Mouse (Mus musculus) A20 (cell line): ENCODE measurements around the gene Capn11.

Experiments
- DNase-seq: peaks from one replicate; pipeline ENCODE4 v3.0.0-alpha.2; 2011; ENCODE audit warnings: low read depth, low spot score

The Capn11 gene

DNA sequence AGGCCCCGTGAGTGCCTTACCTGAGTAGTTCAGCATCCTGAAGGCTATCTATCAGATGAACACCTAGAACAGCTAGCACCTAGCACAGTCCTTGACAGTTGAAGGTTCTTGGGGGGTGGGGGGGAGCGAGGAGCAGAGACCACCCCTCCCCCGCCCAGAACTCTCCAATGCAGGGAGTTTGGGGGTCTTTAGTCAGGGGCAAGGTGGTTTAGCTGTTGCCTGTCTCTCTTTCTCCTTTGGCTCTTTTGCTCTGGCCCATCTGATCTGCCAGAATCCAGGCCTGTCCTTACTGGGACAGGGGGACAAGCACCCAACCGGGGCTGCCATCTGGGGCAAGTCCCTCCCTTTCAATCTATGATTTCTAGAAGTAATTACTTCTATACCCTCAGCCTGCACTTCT, at the start of gene Capn11:
TSS of gene Capn11 (minus strand) at position 101 of the 400 bp plus-strand sequence.
- DNase-seq, result no peak

GRCm38 (mm10) chr17:45708179-45708578, 49.1 kb upstream of the Capn11 start:
- DNase-seq, result no peak

- DNase-seq, result no peak
Observed at GRCm38 (mm10) chr17:45707376-45707775, 48.3 kb upstream of the Capn11 start.

GRCm38 (mm10) chr17:45706796-45707195, 47.7 kb upstream of the Capn11 start:
- no peak for DNase-seq

DNA sequence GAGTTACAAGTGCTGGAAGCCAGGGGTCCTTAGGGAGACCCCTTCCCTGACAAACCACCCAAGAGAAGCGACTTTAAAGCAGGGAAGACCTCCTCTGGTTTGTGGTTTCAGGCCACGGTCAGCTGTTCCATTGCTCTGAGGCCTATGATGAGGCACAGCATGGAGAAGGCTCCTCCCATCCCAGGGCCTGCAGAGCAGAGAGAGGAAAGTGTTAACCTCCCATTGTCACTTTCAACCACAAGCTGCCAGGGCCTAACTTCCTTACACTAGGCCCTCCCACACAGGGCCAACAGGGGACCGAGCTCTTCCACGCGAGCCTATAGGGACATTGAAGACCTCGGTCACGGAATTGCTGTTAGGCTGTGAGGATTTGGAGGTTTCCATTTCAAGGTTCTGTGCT, 44.1 kb upstream of the Capn11 start:
- DNase-seq, result no peak

- no peak for DNase-seq
Observed at GRCm38 (mm10) chr17:45702254-45702653, 43.1 kb upstream of the Capn11 start.

- DNase-seq, result no peak
Observed at GRCm38 (mm10) chr17:45701236-45701591, 42.1 kb upstream of the Capn11 start.

GRCm38 (mm10) chr17:45700496-45701235, 41.5 kb upstream of the Capn11 start:
- no peak for DNase-seq

DNA sequence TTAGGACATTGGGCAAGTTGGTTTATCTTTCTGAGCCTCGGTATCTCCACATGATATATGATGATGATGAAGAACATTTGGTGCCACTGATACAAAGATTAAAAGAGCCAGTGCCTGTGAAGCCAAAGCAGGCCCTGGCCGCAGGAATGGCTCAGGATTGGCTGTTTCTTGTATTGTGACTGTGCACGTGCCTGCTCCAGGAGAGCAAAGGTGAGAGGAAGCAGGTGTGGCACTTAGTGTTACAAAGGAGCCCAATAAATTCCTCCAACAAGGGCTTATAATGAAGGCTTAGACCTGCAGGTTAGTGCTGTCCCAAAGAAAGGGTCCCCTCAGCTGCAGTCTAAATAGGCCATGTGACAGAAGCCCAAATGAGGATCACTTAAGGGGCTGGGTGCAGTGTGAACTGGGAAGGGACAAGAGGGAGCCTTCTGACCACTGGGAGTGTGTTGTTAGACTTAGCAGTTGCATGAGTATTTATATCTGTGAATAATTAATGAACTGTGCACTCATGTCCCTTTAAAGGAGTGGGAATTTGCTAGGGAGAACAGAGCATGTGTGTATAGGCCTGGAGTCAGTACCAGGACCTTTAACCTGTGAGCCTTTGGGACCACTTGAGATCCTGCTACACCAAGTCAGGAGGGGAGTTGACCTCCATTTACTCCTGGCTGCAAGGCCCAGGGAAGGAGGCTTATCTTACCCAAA, 40.1 kb upstream of the Capn11 start:
- no peak for DNase-seq

- no peak for DNase-seq
Observed at GRCm38 (mm10) chr17:45698368-45698767, 39.2 kb upstream of the Capn11 start.

DNA sequence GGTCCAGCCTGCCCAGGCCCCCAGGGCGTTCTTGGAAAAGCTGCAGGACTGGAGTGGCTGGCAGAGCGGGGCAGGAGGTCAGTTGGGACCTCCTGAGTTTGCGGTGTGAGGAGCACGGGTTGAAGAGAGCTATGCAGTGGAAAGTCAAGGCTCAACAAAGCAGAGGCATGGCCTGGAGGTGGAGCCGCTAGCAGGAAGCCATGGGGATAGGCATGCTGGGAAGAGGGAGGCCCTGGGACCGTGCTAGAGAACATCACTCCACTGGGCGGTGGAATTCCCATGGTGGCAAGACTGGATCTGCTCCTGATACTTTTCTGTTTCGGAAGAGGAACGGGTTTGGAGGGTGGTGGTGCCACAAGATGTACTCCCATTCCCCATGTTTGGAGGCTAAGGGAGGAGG, 37.9 kb upstream of the Capn11 start:
- no peak for DNase-seq

DNA sequence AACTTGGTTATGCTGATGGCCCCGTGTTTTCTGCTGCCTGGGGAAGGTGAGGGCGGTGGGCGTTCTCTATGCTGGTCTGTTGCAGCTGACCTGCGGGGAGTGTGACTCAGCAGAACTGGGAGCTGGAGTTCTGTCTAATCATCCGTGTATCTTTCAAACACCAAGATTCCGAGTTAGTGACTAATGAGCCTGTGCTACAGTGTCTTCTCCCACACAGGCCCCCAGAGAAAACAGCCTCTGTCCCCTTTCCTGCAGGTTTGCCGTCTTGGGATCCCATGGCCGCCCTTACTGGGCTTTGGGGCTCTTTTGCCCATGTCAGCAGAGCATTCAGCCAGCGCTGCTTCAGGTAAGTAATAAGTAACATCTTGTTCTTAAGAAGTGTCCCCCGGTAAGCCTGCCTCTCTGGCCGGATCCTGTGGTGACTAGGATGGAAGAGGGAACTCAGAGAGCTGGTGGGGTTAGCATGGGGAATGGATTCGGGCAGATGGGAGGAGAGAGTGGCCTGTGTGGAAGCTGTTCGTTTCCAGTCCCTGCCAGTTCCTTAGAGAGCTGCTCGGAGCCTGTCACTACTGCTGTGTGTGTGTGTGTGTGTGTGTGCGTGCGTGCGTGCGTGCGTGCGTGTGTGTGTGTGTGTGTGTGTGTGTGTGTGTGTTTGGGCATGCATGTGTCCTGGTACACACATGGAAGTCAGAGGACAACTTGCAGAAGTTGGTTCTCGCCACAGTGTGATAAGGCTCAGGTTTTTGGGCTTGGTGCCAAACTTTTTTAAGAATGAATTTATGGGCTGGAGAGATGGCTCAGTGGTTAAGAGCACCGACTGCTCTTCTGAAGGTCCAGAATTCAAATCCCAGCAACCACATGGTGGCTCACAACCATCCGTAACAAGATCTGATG, 36.3 kb upstream of the Capn11 start:
- DNase-seq, result no peak

DNA sequence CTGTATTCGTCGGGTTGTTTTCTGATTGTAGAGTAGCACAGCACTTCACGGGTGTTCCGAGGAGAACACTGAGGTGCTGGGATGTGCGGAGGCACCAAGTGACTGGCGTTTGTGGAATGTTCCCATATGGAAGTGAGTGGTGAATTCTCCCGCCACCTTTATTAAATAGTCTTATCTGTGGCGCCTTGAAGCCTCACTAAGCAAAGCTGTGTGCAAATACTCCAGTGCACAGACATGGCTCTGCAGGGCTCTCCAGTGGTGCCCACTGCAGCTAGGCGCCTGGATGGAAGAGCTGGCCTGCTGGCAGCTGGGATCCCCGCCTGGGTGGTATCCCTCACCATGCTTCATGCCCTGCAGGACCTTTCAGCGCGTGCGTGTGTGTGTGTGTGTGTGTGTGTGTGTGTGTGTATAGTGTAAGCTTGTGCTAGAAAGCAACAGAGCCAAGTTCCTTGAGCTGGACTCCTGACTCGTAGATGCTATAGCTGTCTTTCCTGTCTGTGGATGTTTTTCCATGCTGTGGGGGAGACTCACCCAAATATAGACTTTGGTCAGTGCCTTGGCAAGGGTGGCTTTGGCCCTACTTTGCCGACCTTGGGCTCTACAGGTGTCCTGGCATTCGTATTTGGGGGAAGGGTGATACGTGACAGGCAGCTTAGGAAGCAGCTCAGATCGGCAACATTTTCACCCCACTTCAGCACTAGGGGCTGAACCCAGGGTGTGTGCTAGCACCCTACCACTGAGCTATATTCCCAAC, 34.9 kb upstream of the Capn11 start:
- no peak for DNase-seq

DNA sequence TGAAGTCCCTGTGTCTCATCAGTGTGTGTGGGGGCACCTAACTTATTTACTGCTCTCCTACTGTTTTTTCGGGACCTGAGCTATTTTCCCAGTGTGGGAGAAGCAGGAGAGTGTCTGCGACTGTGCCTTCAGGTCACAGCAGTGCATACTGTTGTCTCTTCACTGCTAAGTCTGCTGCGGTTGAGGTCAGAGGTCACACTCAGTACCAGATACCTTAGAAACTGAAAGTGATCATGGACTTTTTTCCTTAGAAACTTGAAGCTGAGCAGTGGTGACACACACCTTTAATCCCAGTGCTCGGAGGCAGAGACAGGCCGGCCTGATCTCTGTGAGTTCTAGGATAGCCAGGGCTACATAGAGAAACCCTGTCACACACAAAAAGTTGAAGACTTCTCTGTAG, 33.0 kb upstream of the Capn11 start:
- DNase-seq, result no peak

GRCm38 (mm10) chr17:45690044-45690443, 30.9 kb upstream of the Capn11 start:
- DNase-seq, result no peak

- DNase-seq, result no peak
Observed at GRCm38 (mm10) chr17:45689120-45689519, 30.0 kb upstream of the Capn11 start.

GRCm38 (mm10) chr17:45686716-45687115, 27.6 kb upstream of the Capn11 start, which contains the start of gene Tmem63b:
Gene Tmem63b, minus strand, starts transcription at chr17:45686905.
- DNase-seq, result peak; percentile 74

DNA sequence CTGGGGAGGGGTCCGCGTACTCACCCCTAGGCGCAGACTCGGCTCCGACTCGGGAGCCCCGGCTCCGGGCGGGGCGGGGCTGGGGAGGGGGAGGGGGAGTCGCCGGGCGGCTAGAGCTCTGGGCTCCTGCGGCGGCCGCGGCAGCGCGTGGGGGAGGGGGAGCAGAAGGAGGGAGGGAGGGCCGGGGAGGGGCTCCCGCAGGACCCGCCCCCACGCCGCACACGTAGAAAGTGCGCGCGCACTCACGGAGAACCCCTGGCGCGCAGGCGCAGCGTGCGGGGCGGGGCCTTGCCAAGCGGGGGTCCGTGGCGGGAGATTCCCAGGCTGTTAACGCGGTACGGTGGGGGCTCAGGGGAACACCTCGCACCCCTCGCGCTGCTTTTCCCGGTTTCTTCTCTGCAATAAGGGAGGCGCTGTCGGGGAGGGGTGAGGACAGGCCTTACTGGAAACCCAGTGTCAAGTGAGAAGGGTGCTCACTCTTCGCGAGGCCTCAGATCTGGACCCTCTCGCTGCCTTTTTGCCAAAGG, 27.0 kb upstream of the Capn11 start, which contains the start of gene Mrpl14:
TSS of gene Mrpl14 (plus strand) at position 230 of the 527 bp plus-strand sequence.
- DNase-seq, result peak; percentile 93

DNA sequence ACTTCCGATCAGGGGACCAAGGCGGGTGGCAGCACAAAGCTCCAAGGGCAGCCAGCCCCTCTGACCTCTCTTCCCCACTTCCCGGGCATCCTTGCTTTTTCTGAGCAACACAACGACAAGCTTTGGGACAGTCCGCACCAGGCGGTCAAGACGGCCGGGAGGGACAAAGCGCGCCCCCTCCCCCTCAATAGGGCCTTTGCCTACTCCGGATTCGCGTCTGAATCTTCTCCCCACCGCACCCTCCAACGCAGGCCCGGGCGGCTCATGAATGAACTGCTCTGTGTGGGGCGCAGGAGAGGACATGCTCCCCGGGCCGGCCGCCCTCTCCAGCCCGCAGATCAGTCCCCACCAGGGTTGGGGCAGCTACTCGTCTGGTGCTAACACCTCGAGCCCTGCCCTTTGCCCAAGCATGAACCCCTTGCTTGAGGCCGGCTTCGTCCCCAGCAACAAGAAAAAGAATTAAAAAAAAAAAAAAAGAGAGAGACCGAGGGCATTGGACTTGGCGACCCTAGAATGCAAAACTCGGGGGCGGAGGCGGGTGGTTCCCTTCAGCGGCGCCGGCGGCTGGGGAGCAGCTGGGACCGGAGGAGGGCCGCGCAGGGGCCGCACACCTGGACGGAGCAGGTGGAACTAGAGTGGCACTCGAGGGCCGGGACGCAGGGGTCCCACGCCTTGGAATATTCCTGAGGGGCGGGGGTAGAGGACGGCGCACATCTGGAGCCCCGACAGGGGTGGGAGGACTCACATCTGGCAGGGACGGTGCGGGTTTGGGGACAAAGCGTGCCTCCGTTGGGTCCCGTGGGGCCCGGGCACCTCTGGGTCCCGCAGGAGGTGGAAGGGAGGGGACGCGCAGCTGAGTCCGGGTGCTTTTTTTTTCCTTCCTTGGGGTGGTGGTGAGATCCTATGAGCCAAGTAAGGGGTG, 26.3 kb upstream of the Capn11 start:
- DNase-seq, result peak; percentile 81

- DNase-seq, result peak; percentile 9
Observed at GRCm38 (mm10) chr17:45684667-45685131, 25.6 kb upstream of the Capn11 start.
